Mouse (Mus musculus) adrenal gland, adult 8-10 months (tissue): ENCODE measurements around the gene Vps18. TPM values are rescaled to one million over a fixed set of nuclear protein-coding genes. Genes with fewer than 3 reads are reported as not detected.
A peak's percentile ranks its signal among the peaks of the same experiment; 100 is the strongest.

Experiments used
- DNase-seq: peaks from one replicate; pipeline ENCODE4 v3.0.0; 2022
- total RNA-seq, 4 experiments: library from RNA; stranded (reverse); gene quantifications; 2 replicates each; pipeline ENCODE4 v1.2.4; 2022

The Vps18 gene
- total RNA-seq, 4 experiments from 2014 or later, result 27.2 to 29.5 (median 27.7) TPM

- DNase-seq, result no peak
Observed at GRCm38 (mm10) chr2:119322587-119323300, 34.2 kb downstream of the Vps18 start.

- no peak for DNase-seq
Observed at GRCm38 (mm10) chr2:119323866-119324575, 35.5 kb downstream of the Vps18 start.

GRCm38 (mm10) chr2:119324576-119325318 is 36.2 kb downstream of the Vps18 start:
- no peak for DNase-seq

- no peak for DNase-seq
Observed at GRCm38 (mm10) chr2:119325568-119326143, 37.1 kb downstream of the Vps18 start, which contains the start of gene Dll4. TSS of gene Dll4 (plus strand) at chr2:119325784.

GRCm38 (mm10) chr2:119326161-119327101 is 37.9 kb downstream of the Vps18 start:
- no peak for DNase-seq

GRCm38 (mm10) chr2:119327102-119327480 is 38.6 kb downstream of the Vps18 start:
- no peak for DNase-seq

GRCm38 (mm10) chr2:119327942-119328526 is 39.5 kb downstream of the Vps18 start:
- DNase-seq, result no peak

GRCm38 (mm10) chr2:119328546-119328945 is 40.0 kb downstream of the Vps18 start:
- no peak for DNase-seq

GRCm38 (mm10) chr2:119329123-119329817 is 40.7 kb downstream of the Vps18 start:
- DNase-seq, result no peak

- no peak for DNase-seq
Observed at GRCm38 (mm10) chr2:119330795-119331194, 42.3 kb downstream of the Vps18 start.

- no peak for DNase-seq
Observed at GRCm38 (mm10) chr2:119332177-119332661, 43.7 kb downstream of the Vps18 start.

- DNase-seq, result no peak
Observed at GRCm38 (mm10) chr2:119334135-119334534, 45.6 kb downstream of the Vps18 start.

- DNase-seq, result no peak
Observed at GRCm38 (mm10) chr2:119334964-119335525, 46.5 kb downstream of the Vps18 start.

- DNase-seq, result no peak
Observed at GRCm38 (mm10) chr2:119335535-119335934, 47.0 kb downstream of the Vps18 start.

- DNase-seq, result no peak
Observed at GRCm38 (mm10) chr2:119336002-119336401, 47.5 kb downstream of the Vps18 start.

GRCm38 (mm10) chr2:119336470-119336869 is 47.9 kb downstream of the Vps18 start:
- DNase-seq, result no peak

- peak; percentile 82 for DNase-seq
Observed at GRCm38 (mm10) chr2:119337425-119338265, 49.1 kb downstream of the Vps18 start.

GRCm38 (mm10) chr2:119344537-119345138 is 56.1 kb downstream of the Vps18 start:
- no peak for DNase-seq
